Mouse (Mus musculus) CD4-positive, CD25-positive, alpha-beta regulatory T cell, adult 9 weeks (primary cell): ENCODE measurements around the gene Mill2. TPM values are rescaled to one million over a fixed set of nuclear protein-coding genes. Genes with fewer than 3 reads are reported as not detected.

Experiments used
- polyA plus RNA-seq: library from polyadenylated mRNA; unstranded; fragments of 100-300 nt; shearing (Covaris generic); gene quantifications from one replicate; pipeline ENCODE4 v1.2.1, GENCODE M21; 2017

The Mill2 gene
- not detected for polyA plus RNA-seq

DNA sequence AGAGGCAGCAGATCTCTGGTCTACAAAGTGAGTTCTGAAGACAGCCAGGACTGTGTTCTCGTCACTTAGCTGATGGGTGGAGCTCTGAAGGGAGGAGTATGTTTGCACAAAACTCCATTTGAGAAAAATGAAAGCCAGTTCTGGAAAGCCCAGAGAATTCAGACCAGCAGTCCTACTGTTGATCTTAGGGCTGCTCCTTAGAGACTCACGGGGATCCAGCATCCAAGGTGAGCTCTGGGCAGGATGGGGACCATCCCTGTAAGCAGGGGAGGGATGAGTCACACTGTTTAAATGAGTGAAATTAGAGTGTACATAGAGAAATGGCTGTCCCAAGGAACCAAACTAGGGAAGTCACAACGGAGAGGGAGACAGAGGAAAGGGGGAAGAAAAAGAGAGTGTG is at the start of gene Mill2:
TSS of gene Mill2 (plus strand) at position 102 of the 400 bp plus-strand sequence.

GRCm38 (mm10) chr7:18798420-18798819 is 41.3 kb upstream of the Mill2 start, which contains the start of gene Psg19:
Gene Psg19, minus strand, starts transcription at chr7:18798520.

GRCm38 (mm10) chr7:18821507-18821906 is 18.3 kb upstream of the Mill2 start, which contains the start of gene Psg17:
Gene Psg17, minus strand, starts transcription at chr7:18821607.

GRCm38 (mm10) chr7:18871031-18871430 is 31.3 kb downstream of the Mill2 start, which contains the start of gene Pglyrp1:
Gene Pglyrp1, plus strand, starts transcription at chr7:18871331.

DNA sequence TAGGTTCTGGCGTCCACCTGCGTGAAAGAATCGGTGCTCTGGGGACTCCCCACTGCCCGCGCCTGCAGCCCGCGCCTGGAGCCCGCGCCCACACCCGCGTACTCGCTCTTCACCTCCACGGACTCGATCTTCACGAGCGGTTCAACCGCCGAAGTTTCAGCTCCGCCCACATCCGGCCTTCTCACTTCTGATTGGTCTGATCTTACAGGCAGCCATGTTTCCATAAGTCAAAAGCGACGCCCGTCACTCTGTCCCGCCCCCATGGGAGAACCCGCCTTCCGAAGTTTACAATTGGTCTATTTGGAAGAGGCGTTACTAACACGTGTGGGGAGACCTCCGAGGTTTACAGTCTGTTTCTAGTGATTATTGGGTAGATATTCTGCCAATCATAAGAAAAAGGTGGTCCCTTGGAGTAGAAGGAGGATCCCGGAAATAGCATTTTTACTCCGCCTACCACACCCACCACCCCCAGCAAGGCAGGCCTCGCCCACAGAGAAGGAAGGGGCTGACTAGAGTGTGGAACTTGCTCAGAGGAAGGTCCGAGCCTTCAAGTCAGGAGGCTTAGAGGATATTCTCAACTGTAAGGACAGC is 70.6 kb downstream of the Mill2 start, which contains the start of gene Ccdc61:
TSS of gene Ccdc61 (minus strand) at position 175 of the 591 bp plus-strand sequence.

Other genes starting within 250 kb of the Mill2 start
- gene Psg23, start 223.5 kb upstream of the Mill2 start, polyA plus RNA-seq = not detected
- not detected for gene Psg21, start 183.2 kb upstream of the Mill2 start, polyA plus RNA-seq
- gene Psg20, start 153.8 kb upstream of the Mill2 start, polyA plus RNA-seq = not detected
- not detected for gene Psg22, start 121.9 kb upstream of the Mill2 start, polyA plus RNA-seq
- not detected for gene Psg19, start 41.4 kb upstream of the Mill2 start, polyA plus RNA-seq
- gene Psg17, start 18.4 kb upstream of the Mill2 start, polyA plus RNA-seq = not detected
- gene Pglyrp1, start 31.4 kb downstream of the Mill2 start, polyA plus RNA-seq = 189 TPM
- 20.1 TPM for gene Ccdc61, start 70.4 kb downstream of the Mill2 start, polyA plus RNA-seq
- 0.06 TPM for gene Nova2, start 85.9 kb downstream of the Mill2 start, polyA plus RNA-seq
- not detected for gene Nanos2, start 147.4 kb downstream of the Mill2 start, polyA plus RNA-seq
- 3.5 TPM for gene Mypop, start 151.3 kb downstream of the Mill2 start, polyA plus RNA-seq
- 3.1 TPM for gene Irf2bp1, start 164.1 kb downstream of the Mill2 start, polyA plus RNA-seq
- gene Foxa3, start 183.6 kb downstream of the Mill2 start, polyA plus RNA-seq = not detected
- gene Sympk, start 184.4 kb downstream of the Mill2 start, polyA plus RNA-seq = 19.0 TPM
- not detected for gene Rsph6a, start 214.7 kb downstream of the Mill2 start, polyA plus RNA-seq
- gene Dmwd, start 236.3 kb downstream of the Mill2 start, polyA plus RNA-seq = not detected
- 0.42 TPM for gene Dmpk, start 243.9 kb downstream of the Mill2 start, polyA plus RNA-seq